In the genomic region with DNA sequence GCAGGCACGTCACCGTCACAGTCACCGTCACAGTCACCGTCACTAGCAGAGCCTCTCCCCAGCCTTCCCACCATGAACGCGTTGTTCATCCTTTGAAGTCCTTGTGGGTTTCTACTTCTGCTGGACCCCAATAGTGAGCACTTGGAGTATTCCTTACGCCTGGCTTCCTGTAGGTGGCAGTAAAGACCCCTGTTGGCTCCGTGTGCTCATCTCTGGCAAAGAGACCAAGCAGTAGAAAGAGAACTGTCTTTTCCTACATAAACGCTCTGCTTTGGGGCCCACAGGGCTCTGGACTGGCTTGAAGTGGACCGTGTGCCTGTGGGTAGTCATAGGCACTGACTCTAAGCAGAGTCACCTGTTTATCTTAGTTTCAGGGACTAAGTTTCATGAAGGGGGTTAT, we compare ENCODE assay signal across 8 mouse cellular contexts. TPM values are rescaled to one million over a fixed set of nuclear protein-coding genes. Genes with fewer than 3 reads are reported as not detected.
A peak's percentile ranks its signal among the peaks of the same experiment; 100 is the strongest.
DNase-seq lines count a peak whose midpoint lies in the region; ATAC-seq lines count a peak whose summit lies in the region.

No protein-coding gene starts in this region.

- ATAC-seq in liver, embryonic 12.5 days, result no peak
- 0 out of 2 replicates have a peak, but pooled peaks have one; percentile 4 for ATAC-seq in stomach, embryonic 14.5 days (ENCODE audit: insufficient number of reproducible peaks, insufficient read depth, low FRiP score, low read depth)

- H3K4me3 ChIP-seq in liver, embryonic 12.5 days, result no peak overlapping the region
- no peak overlapping the region for H3K4me3 ChIP-seq in forebrain, embryonic 10.5 days
- no peak overlapping the region for H3K4me3 ChIP-seq in stomach, embryonic 14.5 days (ENCODE audit: low read depth, low read length)

- peak; percentile 40 for DNase-seq in liver
- peak; percentile 48 for DNase-seq in T-cell, adult 2 months (ENCODE audit: low spot score)
- peak; percentile 53 for DNase-seq in forebrain, embryonic 10.5 days (ENCODE audit: extremely low spot score, low spot score)
- peak; percentile 60 for DNase-seq in kidney, postnatal 14 days
- DNase-seq in lung, postnatal 4 days, result peak; percentile 46 to 67
- DNase-seq in adrenal gland, adult 18-20 months (ENCODE audit: low spot score in 2 of 2), result no peak

- no peaks in the 10 kb centered on the region for H3K36me3 ChIP-seq in liver, embryonic 12.5 days
- no peaks in the 10 kb centered on the region for H3K36me3 ChIP-seq in forebrain, embryonic 10.5 days (replicated peaks)
- no peaks in the 10 kb centered on the region for H3K36me3 ChIP-seq in stomach, embryonic 14.5 days (ENCODE audit: control insufficient read depth, insufficient read depth, low read length)

- no peak overlapping the region for H3K27ac ChIP-seq in liver, embryonic 12.5 days
- H3K27ac ChIP-seq in forebrain, embryonic 10.5 days, result 0 out of 2 replicates have a peak overlapping the region, but pooled peaks have one; percentile 26
- peak overlapping the region; percentile 86; the same call in 1 of the 2 replicates for H3K27ac ChIP-seq in stomach, embryonic 14.5 days (ENCODE audit: low read length)

- 21% methylated on average over 10 of the region's 10 CpGs for WGBS in liver, embryonic 12.5 days (ENCODE audit: insufficient replicate concordance)
- 30% methylated on average over 10 of the region's 10 CpGs for WGBS in forebrain, embryonic 10.5 days
- WGBS in stomach, embryonic 14.5 days, result 20% methylated on average over 10 of the region's 10 CpGs

- no peak overlapping the region for H3K4me2 ChIP-seq in liver, embryonic 12.5 days
- no peak overlapping the region for H3K4me2 ChIP-seq in stomach, embryonic 14.5 days (replicated peaks; ENCODE audit: low read depth, low read length)

- H3K4me1 ChIP-seq in liver, embryonic 12.5 days, result peaks cover 19% of the 10 kb centered on the region
- H3K4me1 ChIP-seq in forebrain, embryonic 10.5 days, result peaks cover 27% of the 10 kb centered on the region
- peaks cover 28% of the 10 kb centered on the region for H3K4me1 ChIP-seq in stomach, embryonic 14.5 days (ENCODE audit: control insufficient read depth, insufficient read depth, low read length)

- H3K9ac ChIP-seq in liver, embryonic 12.5 days, result no peak overlapping the region
- H3K9ac ChIP-seq in stomach, embryonic 14.5 days (replicated peaks; ENCODE audit: low read depth, low read length), result no peak overlapping the region

- H3K27me3 ChIP-seq in liver, embryonic 12.5 days (replicated peaks), result no peaks in the 10 kb centered on the region; the same call in 1 of the 2 replicates
- 0 out of 2 replicates have a peak, but pooled peaks cover 10% of the 10 kb centered on the region for H3K27me3 ChIP-seq in forebrain, embryonic 10.5 days (ENCODE audit: poor library complexity, severe bottlenecking)
- H3K27me3 ChIP-seq in stomach, embryonic 14.5 days (ENCODE audit: control insufficient read depth, insufficient read depth, low read length), result no peaks in the 10 kb centered on the region

- H3K9me3 ChIP-seq in liver, embryonic 12.5 days (replicated peaks), result no peaks in the 10 kb centered on the region
- no peaks in the 10 kb centered on the region for H3K9me3 ChIP-seq in forebrain, embryonic 10.5 days
- no peaks in the 10 kb centered on the region for H3K9me3 ChIP-seq in stomach, embryonic 14.5 days (ENCODE audit: control insufficient read depth, low read depth, low read length)

RNA-seq across cellular contexts. Expression of a gene that starts 49.0 kb away (rescaled TPM):
- 7.1 and 7.7 TPM in 2 replicates for polyA plus RNA-seq in liver, embryonic 12.5 days (2016; fragmentation: Nextera tagmentation; extraction: Ambion mirVana)
- polyA plus RNA-seq in forebrain, embryonic 10.5 days (2016; fragmentation: Nextera tagmentation; extraction: Ambion mirVana), result 0.25 and 0.36 TPM in 2 replicates
- 0.27 and 1.1 TPM in 2 replicates for polyA plus RNA-seq in stomach, embryonic 14.5 days (2014; fragmentation: Nextera tagmentation; extraction: Ambion mirVana)
- 1 to 10 TPM in 1 of 2 experiments, under 1 TPM in 1; 0.56 to 1.6 TPM for total RNA-seq in adrenal gland, adult 18-20 months (2021)

Comparison
In these comparisons a context has a peak if more than half of its experiments do, and no peak if none do; other contexts are left out.
1. DNase-seq: peak in liver (single experiment), T-cell, adult 2 months (single experiment), forebrain, embryonic 10.5 days (single experiment), kidney, postnatal 14 days (single experiment) and lung, postnatal 4 days (2 of 2); none in adrenal gland, adult 18-20 months (0 of 2).